Mouse (Mus musculus): Measurements from ENCODE around the gene Gnpnat1. TPM values are rescaled to one million over a fixed set of nuclear protein-coding genes. Genes with fewer than 3 reads are reported as not detected.
A peak's percentile ranks its signal among the peaks of the same experiment; 100 is the strongest.

Gnpnat1 gene
- total RNA-seq, 1 experiment from 2014 or later: 29.3 TPM

- ATAC-seq (replicated peaks in 1 of 2; ENCODE audit: insufficient read depth in 1 of 2, low FRiP score in 2 of 2, low TSS enrichment in 1 of 2, low read depth in 1 of 2, poor library complexity in 2 of 2, severe bottlenecking in 2 of 2): peak in 1 of 2 experiments; percentile 5; a peak in 1 of 4 replicates
Observed at GRCm38 (mm10) chr14:45329018-45329588, 75.6 kb downstream of the Gnpnat1 start.

- no peak for ATAC-seq (replicated peaks in 1 of 2; ENCODE audit: insufficient read depth in 1 of 2, low FRiP score in 2 of 2, low TSS enrichment in 1 of 2, low read depth in 1 of 2, poor library complexity in 2 of 2, severe bottlenecking in 2 of 2)
Observed at GRCm38 (mm10) chr14:45328072-45328713, 76.5 kb downstream of the Gnpnat1 start.

Other genes starting within 250 kb of the Gnpnat1 start
- 0.79 and 9.3 TPM in 2 replicates for gene Gpr137c, start 185.2 kb downstream of the Gnpnat1 start, total RNA-seq (2017)
- 17.8 and 28.7 TPM in 2 replicates for gene Txndc16, start 184.6 kb downstream of the Gnpnat1 start, total RNA-seq (2017)
- gene Ero1l, start 86.1 kb downstream of the Gnpnat1 start, total RNA-seq (2017): 25.8 and 26.0 TPM in 2 replicates
- 214 and 262 TPM in 2 replicates for gene Psmc6, start 75.1 kb downstream of the Gnpnat1 start, total RNA-seq (2017)
- gene Styx, start 53.8 kb downstream of the Gnpnat1 start, total RNA-seq (2017): 21.1 and 30.4 TPM in 2 replicates
- gene Fermt2, start 125.2 kb upstream of the Gnpnat1 start, total RNA-seq (2017): 0.75 TPM in 1 of 2 replicates, not detected in the other

All from hematopoietic stem cell, adult 5-6 weeks (primary cell).